Mouse (Mus musculus): ENCODE results near the gene Cops3.

- TF ChIP-seq POLR2A (IDR thresholded peaks at IDR 0.05; ENCODE audit: borderline replicate concordance, extremely low read depth, insufficient read depth, insufficient read length, poor library complexity, severe bottlenecking) (no peak), CTCF (IDR thresholded peaks at IDR 0.05; ENCODE audit: borderline replicate concordance, extremely low read depth, insufficient read depth, insufficient read length) (no peak)
These were observed 18.0 kb downstream of the Cops3 start for GRCm38 (mm10) chr11:59821625-59822024.
